14 mouse cellular contexts compared by ENCODE assay signal in genomic region chr3:138881725-138882347, GRCm38 (mm10).
A peak's percentile ranks its signal among the peaks of the same experiment; 100 is the strongest.
DNase-seq lines count a peak whose midpoint lies in the region; ATAC-seq and TF ChIP-seq lines count a peak whose summit lies in the region.
"Had no signal": no experiment of that assay in that cellular context is flagged by ENCODE, and none has a peak within 500 bp of the region (broad histone marks: within the 10 kb centered on the region; RNA-seq: fewer than 3 reads in every experiment).

No protein-coding gene starts in this region.

- no peak for TF ChIP-seq EP300 in heart, adult 2 months (IDR thresholded peaks at IDR 0.05; ENCODE audit: insufficient read depth, low read depth, low read length)

- no peak overlapping the region for H3K27ac ChIP-seq in heart, adult 2 months
- H3K27ac ChIP-seq in neural tube, embryonic 12.5 days = no peak overlapping the region
- H3K27ac ChIP-seq in hindbrain, embryonic 12.5 days = no peak overlapping the region
- no peak overlapping the region for H3K27ac ChIP-seq in midbrain, postnatal 0 days (ENCODE audit: low read depth, low read length)
- H3K27ac ChIP-seq: gastrocnemius, adult 2 months; limb, embryonic 15.5 days; lung, embryonic 15.5 days had no signal

- no peak overlapping the region for H3K4me3 ChIP-seq in heart, adult 2 months
- H3K4me3 ChIP-seq in neural tube, embryonic 12.5 days = no peak overlapping the region
- no peak overlapping the region for H3K4me3 ChIP-seq in hindbrain, embryonic 12.5 days
- no peak overlapping the region for H3K4me3 ChIP-seq in midbrain, postnatal 0 days (ENCODE audit: low read depth, low read length)
- H3K4me3 ChIP-seq: gastrocnemius, adult 2 months; limb, embryonic 15.5 days; lung, embryonic 15.5 days had no signal

- no peaks in the 10 kb centered on the region for H3K9me3 ChIP-seq in neural tube, embryonic 12.5 days
- no peaks in the 10 kb centered on the region for H3K9me3 ChIP-seq in hindbrain, embryonic 12.5 days (replicated peaks)
- no peaks in the 10 kb centered on the region for H3K9me3 ChIP-seq in midbrain, postnatal 0 days (ENCODE audit: low read length)
- H3K9me3 ChIP-seq: G1E; limb, embryonic 15.5 days; lung, embryonic 15.5 days had no signal

- WGBS in heart, adult 2 months = 28% methylated on average over 6 of the region's 6 CpGs
- WGBS in neural tube, embryonic 12.5 days = 79% methylated on average over 6 of the region's 6 CpGs
- WGBS in hindbrain, embryonic 12.5 days = 75% methylated on average over 6 of the region's 6 CpGs
- WGBS in midbrain, postnatal 0 days = 52% methylated on average over 6 of the region's 6 CpGs

- no peaks in the 10 kb centered on the region for H3K4me1 ChIP-seq in heart, adult 2 months (ENCODE audit: control insufficient read depth, insufficient read depth, low read length)
- H3K4me1 ChIP-seq in neural tube, embryonic 12.5 days = peaks cover 13% of the 10 kb centered on the region
- peaks cover 8% of the 10 kb centered on the region for H3K4me1 ChIP-seq in hindbrain, embryonic 12.5 days
- 0 out of 2 replicates have a peak, but pooled peaks cover 3% of the 10 kb centered on the region for H3K4me1 ChIP-seq in midbrain, postnatal 0 days (ENCODE audit: insufficient read depth, low read length)

- peak; percentile 31 for DNase-seq in heart, adult 8-10 months (ENCODE audit: low spot score)
- no peak for DNase-seq in heart, adult 2 months
- no peak for DNase-seq in neural tube, embryonic 10.5 days (ENCODE audit: extremely low spot score, low spot score)
- peak; percentile 54 for DNase-seq in midbrain, postnatal 0 days (ENCODE audit: low spot score)
- no peak for DNase-seq in cerebellum, adult 8-10 months
- DNase-seq: cerebellum, adult 18-20 months; gastrocnemius, adult 2 months; kidney, postnatal 14 days; thymus, adult 2 months had no signal

- no peaks in the 10 kb centered on the region for H3K79me2 ChIP-seq in heart, adult 2 months (replicated peaks; ENCODE audit: control insufficient read depth, insufficient read depth, low read length)

- H3K9ac ChIP-seq in heart, adult 2 months (ENCODE audit: low read depth, low read length) = no peak overlapping the region
- no peak overlapping the region for H3K9ac ChIP-seq in neural tube, embryonic 12.5 days
- H3K9ac ChIP-seq in hindbrain, embryonic 12.5 days = no peak overlapping the region
- H3K9ac ChIP-seq in midbrain, postnatal 0 days (replicated peaks; ENCODE audit: low read length, poor library complexity, severe bottlenecking) = no peak overlapping the region
- H3K9ac ChIP-seq: limb, embryonic 15.5 days; lung, embryonic 15.5 days had no signal

- H3K27me3 ChIP-seq in heart, adult 2 months (ENCODE audit: control insufficient read depth, insufficient read depth, low read length) = no peaks in the 10 kb centered on the region
- H3K27me3 ChIP-seq in neural tube, embryonic 12.5 days (replicated peaks) = no peaks in the 10 kb centered on the region
- H3K27me3 ChIP-seq in hindbrain, embryonic 12.5 days = no peaks in the 10 kb centered on the region
- no peaks in the 10 kb centered on the region for H3K27me3 ChIP-seq in midbrain, postnatal 0 days (ENCODE audit: insufficient read depth, low read length)
- H3K27me3 ChIP-seq: limb, embryonic 15.5 days; lung, embryonic 15.5 days had no signal

- H3K36me3 ChIP-seq in heart, adult 2 months (ENCODE audit: control insufficient read depth, insufficient read depth, low read length) = no peaks in the 10 kb centered on the region
- peaks cover 15% of the 10 kb centered on the region for H3K36me3 ChIP-seq in neural tube, embryonic 12.5 days
- 0 out of 2 replicates have a peak, but pooled peaks cover 3% of the 10 kb centered on the region for H3K36me3 ChIP-seq in hindbrain, embryonic 12.5 days
- 0 out of 2 replicates have a peak, but pooled peaks cover 3% of the 10 kb centered on the region for H3K36me3 ChIP-seq in midbrain, postnatal 0 days (ENCODE audit: insufficient read depth, low read length)
- H3K36me3 ChIP-seq: G1E; limb, embryonic 15.5 days; lung, embryonic 15.5 days had no signal

- peak; percentile 67 for ATAC-seq in neural tube, embryonic 12.5 days (ENCODE audit: low FRiP score, low read depth)
- 0 out of 2 replicates have a peak, but pooled peaks have one; percentile 39 for ATAC-seq in hindbrain, embryonic 12.5 days (ENCODE audit: low FRiP score)
- peak; percentile 69; the same call in 1 of the 2 replicates for ATAC-seq in midbrain, postnatal 0 days (ENCODE audit: low FRiP score)

- no peak overlapping the region for H3K4me2 ChIP-seq in neural tube, embryonic 12.5 days (replicated peaks)
- H3K4me2 ChIP-seq in hindbrain, embryonic 12.5 days (replicated peaks) = no peak overlapping the region
- no peak overlapping the region for H3K4me2 ChIP-seq in midbrain, postnatal 0 days (ENCODE audit: low read depth, low read length, poor library complexity, severe bottlenecking)
- H3K4me2 ChIP-seq: limb, embryonic 15.5 days; lung, embryonic 15.5 days had no signal

- intact Hi-C loops in heart, adult 2 months (cut with DNase I) = no loop called here

- TF ChIP-seq CTCF in heart, adult 2 months (IDR thresholded peaks at IDR 0.05) = no peak
- no peak for TF ChIP-seq CTCF in midbrain, postnatal 0 days (IDR thresholded peaks at IDR 0.05)

- no peak for TF ChIP-seq POLR2A in heart, adult 2 months (IDR thresholded peaks at IDR 0.05; ENCODE audit: insufficient read depth, low read depth, low read length)

Comparison
In these comparisons a context has a peak if more than half of its experiments do, and no peak if none do; other contexts are left out.
1. DNase-seq: peak in heart, adult 8-10 months (single experiment) and midbrain, postnatal 0 days (single experiment); none in heart, adult 2 months (0 of 2), neural tube, embryonic 10.5 days (single experiment) and cerebellum, adult 8-10 months (single experiment).
2. Peak in every context shown above with its lines, with median percentiles within 50 percentile points of each other: ATAC-seq.